Mouse (Mus musculus): ENCODE results near the gene Trip11. TPM values are rescaled to one million over a fixed set of nuclear protein-coding genes. Genes with fewer than 3 reads are reported as not detected.
A peak's percentile ranks its signal among the peaks of the same experiment; 100 is the strongest.

Gene Trip11
- polyA plus RNA-seq, 1 experiment, result 0.22 TPM

DNA sequence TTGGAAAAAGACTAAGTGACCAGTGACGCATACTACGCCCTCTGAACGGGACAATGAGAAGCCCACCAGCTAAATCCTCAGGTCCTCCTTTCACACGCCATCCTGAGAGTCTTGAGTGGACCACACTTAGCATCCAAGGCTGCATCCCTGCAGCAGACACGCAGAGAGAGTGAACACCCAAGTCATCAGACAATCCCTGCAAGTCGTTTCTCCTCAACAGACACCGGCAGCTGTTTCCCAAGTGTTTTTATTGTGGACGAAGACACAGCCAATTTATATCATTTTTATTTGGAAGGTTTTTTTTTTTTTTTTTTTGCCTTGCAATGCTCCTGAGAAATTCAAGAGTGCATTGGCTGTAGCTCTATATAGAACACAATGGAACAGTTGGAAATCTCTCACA, 79.3 kb downstream of the Trip11 start:
- TF ChIP-seq FLI1 (IDR thresholded peaks at IDR 0.05; ENCODE audit: low read length), result no peak
- no peak for TF ChIP-seq GATA1 (IDR thresholded peaks at IDR 0.05; ENCODE audit: borderline replicate concordance, low read length)
- Histone ChIP-seq H3K9me3 (no peaks in the 10 kb centered on the region), H3K4me1 (no peaks in the 10 kb centered on the region), H3K27me3 (replicated peaks) (no peaks in the 10 kb centered on the region), H3K4me3 (replicated peaks) (no peak overlapping the region), H3K36me3 (replicated peaks; ENCODE audit: low read length) (peaks cover 49% of the 10 kb centered on the region)

DNA sequence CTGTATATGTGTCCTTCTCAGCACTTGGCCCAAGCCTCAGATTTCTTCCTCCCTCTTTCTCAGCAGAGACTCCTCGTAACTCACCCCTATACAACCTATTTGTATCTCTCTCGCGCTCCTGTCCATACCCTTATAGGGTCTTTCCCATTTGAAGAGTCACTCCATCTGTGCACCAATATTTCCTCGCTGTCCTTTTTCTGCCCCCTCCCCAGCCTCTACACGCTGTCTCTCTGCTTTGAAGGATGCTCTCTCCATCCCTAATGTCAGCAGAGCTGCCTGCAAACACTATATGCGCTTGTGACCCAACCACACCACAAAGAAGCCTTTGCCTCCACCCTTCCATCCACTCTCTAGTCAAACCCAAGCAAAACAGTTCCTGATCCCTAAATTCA, 80.0 kb downstream of the Trip11 start:
- H3K36me3 ChIP-seq (replicated peaks; ENCODE audit: low read length), result peaks cover 43% of the 10 kb centered on the region
- H3K27me3 ChIP-seq (replicated peaks), result no peaks in the 10 kb centered on the region
- no peaks in the 10 kb centered on the region for H3K9me3 ChIP-seq
- no peaks in the 10 kb centered on the region for H3K4me1 ChIP-seq
- TF ChIP-seq FLI1 (IDR thresholded peaks at IDR 0.05; ENCODE audit: low read length), result no peak
- no peak for TF ChIP-seq GATA1 (IDR thresholded peaks at IDR 0.05; ENCODE audit: borderline replicate concordance, low read length)
- no peak overlapping the region for H3K4me3 ChIP-seq (replicated peaks)

DNA sequence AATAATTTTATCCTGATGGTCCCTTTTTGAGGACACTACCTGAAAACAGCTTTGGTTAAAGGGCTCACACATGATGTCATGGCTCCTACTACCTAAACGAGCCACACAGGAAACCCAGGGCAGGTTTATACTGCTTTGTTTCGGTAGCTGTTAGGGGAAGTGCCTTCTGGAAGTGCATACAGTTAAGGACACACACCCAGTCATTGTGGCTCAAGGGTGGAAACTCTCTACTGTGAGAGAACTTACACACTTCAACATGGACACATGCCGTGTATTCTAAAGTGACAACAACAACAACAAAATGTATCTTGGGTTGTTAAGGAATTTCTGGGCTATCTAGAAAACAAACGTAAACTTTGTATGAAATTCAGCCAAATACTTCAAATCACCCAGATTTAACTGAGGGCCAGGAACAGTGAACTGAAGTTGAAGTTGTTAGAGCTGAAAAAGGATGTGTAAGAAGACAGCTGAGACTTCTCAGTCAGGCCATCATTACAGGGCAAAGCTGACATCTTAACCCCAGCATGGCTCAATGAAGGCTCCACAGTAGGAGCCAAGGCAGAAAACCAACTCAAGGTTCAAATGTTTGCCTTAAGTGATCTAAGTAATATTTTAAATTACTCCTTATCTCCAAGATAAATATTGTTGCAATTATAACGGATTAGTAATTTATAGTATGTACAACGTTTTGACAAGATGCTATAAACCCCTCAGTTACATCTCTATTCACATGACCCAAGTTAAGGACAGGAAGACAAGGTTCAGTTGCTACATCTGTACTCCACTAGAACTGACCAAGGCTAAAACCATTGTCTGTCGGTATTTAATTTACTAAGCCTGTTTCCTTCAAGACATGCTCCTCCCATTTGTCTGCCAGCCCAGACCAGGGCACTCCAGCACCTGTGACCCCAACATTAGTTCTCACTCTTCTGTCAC, 80.6 kb downstream of the Trip11 start:
- H3K36me3 ChIP-seq (replicated peaks; ENCODE audit: low read length), result peaks cover 36% of the 10 kb centered on the region
- no peak overlapping the region for H3K4me3 ChIP-seq (replicated peaks)
- no peaks in the 10 kb centered on the region for H3K27me3 ChIP-seq (replicated peaks)
- no peak for TF ChIP-seq FLI1 (IDR thresholded peaks at IDR 0.05; ENCODE audit: low read length)
- no peak for TF ChIP-seq GATA1 (IDR thresholded peaks at IDR 0.05; ENCODE audit: borderline replicate concordance, low read length)
- H3K4me1 ChIP-seq, result no peaks in the 10 kb centered on the region
- H3K9me3 ChIP-seq, result no peaks in the 10 kb centered on the region

GRCm38 (mm10) chr12:101831221-101831620, 81.8 kb downstream of the Trip11 start:
- Histone ChIP-seq H3K27me3 (replicated peaks) (no peaks in the 10 kb centered on the region), H3K9me3 (no peaks in the 10 kb centered on the region), H3K36me3 (replicated peaks; ENCODE audit: low read length) (peaks cover 24% of the 10 kb centered on the region), H3K4me1 (no peaks in the 10 kb centered on the region), H3K4me3 (replicated peaks) (no peak overlapping the region)
- no peak for TF ChIP-seq GATA1 (IDR thresholded peaks at IDR 0.05; ENCODE audit: borderline replicate concordance, low read length)
- TF ChIP-seq FLI1 (IDR thresholded peaks at IDR 0.05; ENCODE audit: low read length), result no peak

- Histone ChIP-seq H3K27me3 (replicated peaks) (peaks cover 47% of the 10 kb centered on the region), H3K9me3 (no peaks in the 10 kb centered on the region), H3K4me3 (replicated peaks) (no peak overlapping the region), H3K4me1 (peaks cover 29% of the 10 kb centered on the region), H3K36me3 (replicated peaks; ENCODE audit: low read length) (no peaks in the 10 kb centered on the region)
- no peak for TF ChIP-seq GATA1 (IDR thresholded peaks at IDR 0.05; ENCODE audit: borderline replicate concordance, low read length)
- TF ChIP-seq FLI1 (IDR thresholded peaks at IDR 0.05; ENCODE audit: low read length), result no peak
These were observed 89.9 kb downstream of the Trip11 start for GRCm38 (mm10) chr12:101823161-101823560.

- H3K4me1 ChIP-seq, result peaks cover 32% of the 10 kb centered on the region
- peak overlapping the region; percentile 33 for H3K4me3 ChIP-seq (replicated peaks)
- no peak for TF ChIP-seq FLI1 (IDR thresholded peaks at IDR 0.05; ENCODE audit: low read length)
- TF ChIP-seq GATA1 (IDR thresholded peaks at IDR 0.05; ENCODE audit: borderline replicate concordance, low read length), result no peak
- H3K9me3 ChIP-seq, result no peaks in the 10 kb centered on the region
- no peaks in the 10 kb centered on the region for H3K36me3 ChIP-seq (replicated peaks; ENCODE audit: low read length)
- peaks cover 63% of the 10 kb centered on the region for H3K27me3 ChIP-seq (replicated peaks)
These were observed 91.5 kb downstream of the Trip11 start for GRCm38 (mm10) chr12:101821596-101821995.

DNA sequence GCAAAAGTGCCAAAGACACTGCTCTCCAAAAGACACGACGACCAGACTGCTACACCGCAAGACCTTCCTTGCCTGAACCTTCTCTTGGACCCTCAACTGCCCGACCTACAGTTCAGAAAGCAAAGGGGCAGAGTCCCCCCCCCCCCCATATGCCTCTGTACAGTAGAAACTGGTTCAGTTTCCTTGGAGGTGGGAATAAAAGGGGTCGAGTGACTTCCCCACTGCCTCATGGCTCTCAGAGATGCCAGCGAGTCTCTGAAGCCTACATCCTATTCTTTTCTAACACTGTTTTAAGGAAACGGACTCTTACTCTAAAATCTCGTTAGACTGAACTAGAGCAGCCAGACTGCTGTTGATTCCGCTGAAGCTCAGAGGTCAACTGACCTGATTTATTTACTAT, 93.5 kb downstream of the Trip11 start:
- Histone ChIP-seq H3K27me3 (replicated peaks) (peaks cover 69% of the 10 kb centered on the region), H3K36me3 (replicated peaks; ENCODE audit: low read length) (no peaks in the 10 kb centered on the region), H3K9me3 (no peaks in the 10 kb centered on the region), H3K4me1 (peaks cover 36% of the 10 kb centered on the region), H3K4me3 (replicated peaks) (peak overlapping the region; percentile 89)
- TF ChIP-seq GATA1 (IDR thresholded peaks at IDR 0.05; ENCODE audit: borderline replicate concordance, low read length) (no peak), FLI1 (IDR thresholded peaks at IDR 0.05; ENCODE audit: low read length) (no peak)

- H3K27me3 ChIP-seq (replicated peaks), result peaks cover 73% of the 10 kb centered on the region
- H3K9me3 ChIP-seq, result no peaks in the 10 kb centered on the region
- TF ChIP-seq FLI1 (IDR thresholded peaks at IDR 0.05; ENCODE audit: low read length) (no peak), GATA1 (IDR thresholded peaks at IDR 0.05; ENCODE audit: borderline replicate concordance, low read length) (no peak)
- H3K4me3 ChIP-seq (replicated peaks), result peak within 1 kb of the TSS; percentile 89
- H3K4me1 ChIP-seq, result peaks cover 36% of the 10 kb centered on the region
- H3K36me3 ChIP-seq (replicated peaks; ENCODE audit: low read length), result no peaks in the 10 kb centered on the region
These were observed 94.3 kb downstream of the Trip11 start, which contains the start of gene Fbln5 for GRCm38 (mm10) chr12:101818608-101819370. Gene Fbln5, minus strand, starts transcription at chr12:101819055.

DNA sequence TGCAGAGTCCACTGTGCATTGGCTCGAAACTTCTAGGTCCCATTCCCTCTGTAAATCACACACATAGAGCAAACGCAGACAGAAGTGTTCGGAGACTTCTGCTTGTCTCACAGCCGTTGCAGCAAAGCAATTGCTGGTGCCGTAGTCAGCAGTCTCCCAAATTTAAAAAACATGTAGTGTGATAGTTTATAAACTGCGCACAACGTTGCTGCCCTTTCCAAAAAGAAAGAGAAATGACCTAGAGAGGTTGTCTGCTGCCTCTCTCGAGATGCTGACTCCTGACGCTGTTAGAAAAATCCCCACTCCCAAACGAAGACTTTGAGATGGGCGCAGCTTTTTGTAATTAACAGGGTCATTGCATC, 94.8 kb downstream of the Trip11 start:
- peak overlapping the region; percentile 89 for H3K4me3 ChIP-seq (replicated peaks)
- H3K36me3 ChIP-seq (replicated peaks; ENCODE audit: low read length), result no peaks in the 10 kb centered on the region
- peaks cover 36% of the 10 kb centered on the region for H3K4me1 ChIP-seq
- peaks cover 67% of the 10 kb centered on the region for H3K27me3 ChIP-seq (replicated peaks)
- H3K9me3 ChIP-seq, result no peaks in the 10 kb centered on the region
- TF ChIP-seq FLI1 (IDR thresholded peaks at IDR 0.05; ENCODE audit: low read length), result no peak
- TF ChIP-seq GATA1 (IDR thresholded peaks at IDR 0.05; ENCODE audit: borderline replicate concordance, low read length), result no peak

DNA sequence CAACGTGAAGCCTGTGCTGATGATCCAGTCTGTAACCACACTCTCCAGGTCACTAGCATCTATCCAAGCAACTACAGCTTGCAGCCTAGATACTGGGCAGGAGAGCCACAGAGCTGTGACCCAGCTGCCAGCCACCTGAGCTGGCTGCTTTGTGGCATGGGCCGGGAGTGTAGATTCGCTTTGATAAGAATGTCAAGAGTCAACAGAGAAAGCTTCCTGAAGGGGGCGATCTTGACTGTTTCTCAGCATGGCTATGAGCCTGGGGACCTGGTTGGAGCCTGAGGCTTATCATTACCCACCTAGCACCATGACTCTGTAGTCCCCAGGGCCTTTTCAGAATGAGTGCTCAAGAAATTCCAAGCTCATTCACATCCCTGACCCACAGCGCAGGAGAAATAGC, 96.3 kb downstream of the Trip11 start:
- peaks cover 64% of the 10 kb centered on the region for H3K27me3 ChIP-seq (replicated peaks)
- H3K4me1 ChIP-seq, result peaks cover 31% of the 10 kb centered on the region
- H3K9me3 ChIP-seq, result no peaks in the 10 kb centered on the region
- H3K4me3 ChIP-seq (replicated peaks), result no peak overlapping the region
- no peaks in the 10 kb centered on the region for H3K36me3 ChIP-seq (replicated peaks; ENCODE audit: low read length)
- no peak for TF ChIP-seq GATA1 (IDR thresholded peaks at IDR 0.05; ENCODE audit: borderline replicate concordance, low read length)
- no peak for TF ChIP-seq FLI1 (IDR thresholded peaks at IDR 0.05; ENCODE audit: low read length)

All from megakaryocyte, embryonic 14.5 days (primary cell).